Mouse (Mus musculus): Measurements from ENCODE around the gene Armh3. TPM values are rescaled to one million over a fixed set of nuclear protein-coding genes. Genes with fewer than 3 reads are reported as not detected.

The Armh3 gene
- polyA plus RNA-seq, 1 experiment from 2014 or later = 18.8 TPM

DNA sequence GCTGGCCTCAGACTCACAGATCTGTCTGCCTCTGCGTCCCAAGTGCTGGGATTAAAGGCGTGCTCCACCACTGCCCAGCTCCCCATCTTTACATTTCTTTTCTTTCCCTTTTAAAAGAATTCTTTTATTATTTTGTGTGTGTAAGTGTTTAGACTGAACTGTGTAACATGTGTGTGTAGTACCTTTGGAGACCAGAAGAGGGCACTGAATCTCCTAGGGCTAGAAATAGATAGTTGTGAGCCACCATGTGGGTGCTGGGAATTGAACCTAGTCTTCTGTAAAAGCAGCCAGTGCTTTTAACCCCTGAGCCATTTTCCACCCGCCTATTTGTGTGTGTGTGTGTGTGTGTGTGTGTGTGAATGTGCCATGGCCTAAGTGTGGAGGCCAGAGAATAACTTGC, 170.6 kb downstream of the Armh3 start:
- 95% methylated on average over 3 of the region's 3 CpGs for WGBS
- Histone ChIP-seq H3K4me2 (no peak overlapping the region), H3K9me3 (replicated peaks) (no peaks in the 10 kb centered on the region), H3K27ac (no peak overlapping the region), H3K9ac (no peak overlapping the region), H3K36me3 (0 out of 2 replicates have a peak, but pooled peaks cover 4% of the 10 kb centered on the region), H3K4me3 (replicated peaks) (no peak overlapping the region), H3K27me3 (no peaks in the 10 kb centered on the region), H3K4me1 (0 out of 2 replicates have a peak, but pooled peaks cover 4% of the 10 kb centered on the region)
- no peak for ATAC-seq (replicated peaks; ENCODE audit: low FRiP score)

DNA sequence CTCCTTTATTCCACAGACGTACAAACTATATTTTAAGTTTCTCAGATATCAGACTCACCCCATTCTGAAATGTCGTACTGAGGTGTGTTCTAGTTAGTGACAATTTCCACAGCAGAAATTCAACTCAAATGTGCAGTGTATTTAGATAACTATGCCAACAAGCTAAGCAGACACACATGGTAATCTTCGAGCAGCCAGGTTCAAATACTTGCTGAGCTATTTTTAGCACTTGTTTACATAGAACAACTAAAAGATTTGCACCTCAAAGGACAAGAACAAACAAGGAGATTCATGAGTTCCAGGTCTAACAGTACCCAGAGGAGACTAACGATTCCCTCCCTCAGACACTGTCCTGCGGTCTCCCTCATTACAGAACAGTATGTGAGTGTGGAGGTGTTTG, 171.2 kb downstream of the Armh3 start:
- H3K4me1 ChIP-seq = 0 out of 2 replicates have a peak, but pooled peaks cover 4% of the 10 kb centered on the region
- WGBS = 81% methylated on average over 5 of the region's 5 CpGs
- H3K27me3 ChIP-seq = no peaks in the 10 kb centered on the region
- H3K27ac ChIP-seq = no peak overlapping the region
- H3K9me3 ChIP-seq (replicated peaks) = no peaks in the 10 kb centered on the region
- H3K9ac ChIP-seq = no peak overlapping the region
- 0 out of 2 replicates have a peak, but pooled peaks cover 4% of the 10 kb centered on the region for H3K36me3 ChIP-seq
- H3K4me2 ChIP-seq = no peak overlapping the region
- ATAC-seq (replicated peaks; ENCODE audit: low FRiP score) = no peak
- no peak overlapping the region for H3K4me3 ChIP-seq (replicated peaks)

DNA sequence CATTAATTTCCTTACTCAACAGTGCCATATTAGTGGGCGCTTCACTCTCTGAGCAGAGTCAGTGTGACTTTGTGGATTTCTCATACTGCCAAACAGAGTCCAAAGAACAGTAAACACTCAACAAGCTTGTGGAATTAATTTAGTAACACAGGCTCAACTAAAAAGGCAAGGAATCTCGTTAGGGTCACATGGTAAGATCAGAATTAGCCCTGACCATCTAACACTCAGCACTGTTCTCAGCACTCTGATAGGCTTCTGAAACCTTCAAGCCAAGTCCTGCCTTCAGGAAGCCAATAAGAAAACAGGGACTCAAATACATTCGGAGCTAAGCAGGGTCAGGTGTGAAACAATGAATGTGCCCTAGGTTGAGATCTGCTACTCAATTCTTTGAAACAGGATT, 172.1 kb downstream of the Armh3 start:
- 83% methylated on average over 3 of the region's 3 CpGs for WGBS
- no peak overlapping the region for H3K9ac ChIP-seq

DNA sequence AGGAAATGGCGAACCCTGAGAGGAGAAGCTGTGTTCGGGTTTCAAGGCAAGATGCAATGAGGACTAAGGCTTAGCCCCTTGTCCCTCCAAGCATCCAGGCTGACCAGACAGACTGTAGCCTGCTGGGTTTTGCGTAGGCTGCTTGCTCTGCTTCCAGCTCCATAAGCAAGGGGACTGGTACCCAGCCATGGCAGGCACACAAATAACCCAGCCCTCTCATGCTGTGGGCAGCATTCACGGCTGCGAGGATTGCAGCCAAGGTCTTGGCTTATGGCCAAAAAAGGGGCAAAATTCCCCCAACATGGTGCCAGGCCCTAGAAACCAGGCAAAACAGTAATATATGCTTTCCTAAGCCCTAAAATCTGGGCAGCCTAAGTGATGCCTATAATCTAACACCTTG, 176.5 kb downstream of the Armh3 start:
- Histone ChIP-seq H3K4me3 (replicated peaks) (no peak overlapping the region), H3K9me3 (replicated peaks) (no peaks in the 10 kb centered on the region), H3K9ac (no peak overlapping the region), H3K27ac (no peak overlapping the region), H3K4me1 (peaks cover 33% of the 10 kb centered on the region), H3K27me3 (no peaks in the 10 kb centered on the region), H3K4me2 (no peak overlapping the region), H3K36me3 (no peaks in the 10 kb centered on the region)
- ATAC-seq (replicated peaks; ENCODE audit: low FRiP score) = no peak
- WGBS = 75% methylated on average over 5 of the region's 5 CpGs

More for the DNA sequence above, 172.1 kb downstream of the Armh3 start:
- Histone ChIP-seq H3K4me2 (no peak overlapping the region), H3K4me1 (peaks cover 4% of the 10 kb centered on the region; the same call in 1 of the 2 replicates), H3K4me3 (replicated peaks) (no peak overlapping the region), H3K9me3 (replicated peaks) (no peaks in the 10 kb centered on the region), H3K27ac (no peak overlapping the region), H3K27me3 (no peaks in the 10 kb centered on the region), H3K36me3 (0 out of 2 replicates have a peak, but pooled peaks cover 4% of the 10 kb centered on the region)
- ATAC-seq (replicated peaks; ENCODE audit: low FRiP score) = no peak

DNA sequence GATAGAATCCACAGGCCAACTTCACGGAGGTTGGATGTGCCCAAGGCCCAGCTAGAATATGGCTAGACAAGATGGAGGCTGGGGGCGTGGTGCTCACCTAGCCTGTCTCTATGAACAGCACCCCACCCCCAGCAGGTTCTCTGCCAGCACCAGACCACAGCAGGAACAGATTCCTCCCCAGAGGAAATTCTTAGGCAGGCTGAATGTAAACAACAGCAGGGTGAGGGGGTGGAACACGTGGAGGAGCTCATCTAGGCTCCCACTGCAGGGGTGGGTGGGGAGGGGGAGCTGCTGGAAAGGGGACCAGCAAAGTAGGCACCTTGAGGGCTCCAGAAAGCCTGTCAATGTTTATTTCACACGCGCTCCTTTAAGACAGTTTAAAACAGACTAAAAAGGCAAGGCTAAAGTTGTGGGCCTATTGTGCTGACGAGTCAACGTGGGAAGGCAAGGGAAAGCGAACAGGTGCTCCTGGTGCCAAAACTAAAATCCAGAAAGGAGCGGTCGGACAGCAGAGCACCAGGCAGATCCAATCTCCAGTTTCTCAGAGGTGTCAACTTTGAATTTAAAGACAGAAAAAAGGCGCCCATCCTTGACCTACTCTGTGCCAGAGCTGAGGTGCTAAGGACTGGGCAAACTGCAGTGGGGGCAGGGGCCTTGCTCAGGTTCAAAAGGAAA, 180.3 kb downstream of the Armh3 start:
- peak overlapping the region; percentile 73; the same call in 1 of the 2 replicates for H3K27ac ChIP-seq
- no peaks in the 10 kb centered on the region for H3K36me3 ChIP-seq
- H3K9me3 ChIP-seq (replicated peaks) = no peaks in the 10 kb centered on the region
- H3K9ac ChIP-seq = no peak overlapping the region
- ATAC-seq (replicated peaks; ENCODE audit: low FRiP score) = no peak
- H3K4me1 ChIP-seq = peaks cover 61% of the 10 kb centered on the region
- 69% methylated on average over 11 of the region's 11 CpGs for WGBS
- peaks cover 8% of the 10 kb centered on the region; the same call in 1 of the 2 replicates for H3K27me3 ChIP-seq
- H3K4me2 ChIP-seq = no peak overlapping the region
- H3K4me3 ChIP-seq (replicated peaks) = no peak overlapping the region

DNA sequence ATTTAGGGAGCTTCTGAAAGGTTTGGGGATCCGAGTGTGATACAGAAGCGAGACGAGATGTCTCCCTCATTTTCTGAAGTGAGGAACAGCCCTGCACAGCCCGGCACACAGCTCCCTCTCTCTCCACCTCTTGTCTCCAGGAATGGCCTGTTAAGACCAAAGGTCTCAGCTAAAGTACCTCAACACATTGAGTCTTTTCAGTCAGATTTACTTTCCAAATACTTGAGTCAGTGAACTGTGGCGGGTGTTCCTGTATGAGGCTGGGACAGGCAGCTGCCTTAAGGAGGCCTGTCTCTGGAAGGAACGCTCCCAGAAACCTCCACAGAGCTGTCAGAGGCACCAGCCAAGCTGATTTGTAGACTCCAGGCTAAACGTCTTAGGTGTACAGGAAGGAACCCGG, 181.6 kb downstream of the Armh3 start:
- H3K4me3 ChIP-seq (replicated peaks) = peak overlapping the region; percentile 45
- H3K4me2 ChIP-seq = peak overlapping the region; percentile 89
- H3K9ac ChIP-seq = no peak overlapping the region
- H3K36me3 ChIP-seq = no peaks in the 10 kb centered on the region
- peak; percentile 38; the same call in 1 of the 2 replicates for ATAC-seq (replicated peaks; ENCODE audit: low FRiP score)
- peaks cover 71% of the 10 kb centered on the region for H3K4me1 ChIP-seq
- peak overlapping the region; percentile 73 for H3K27ac ChIP-seq
- no peaks in the 10 kb centered on the region for H3K9me3 ChIP-seq (replicated peaks)
- 7% methylated on average over 8 of the region's 8 CpGs for WGBS
- H3K27me3 ChIP-seq = peaks cover 8% of the 10 kb centered on the region; the same call in 1 of the 2 replicates

DNA sequence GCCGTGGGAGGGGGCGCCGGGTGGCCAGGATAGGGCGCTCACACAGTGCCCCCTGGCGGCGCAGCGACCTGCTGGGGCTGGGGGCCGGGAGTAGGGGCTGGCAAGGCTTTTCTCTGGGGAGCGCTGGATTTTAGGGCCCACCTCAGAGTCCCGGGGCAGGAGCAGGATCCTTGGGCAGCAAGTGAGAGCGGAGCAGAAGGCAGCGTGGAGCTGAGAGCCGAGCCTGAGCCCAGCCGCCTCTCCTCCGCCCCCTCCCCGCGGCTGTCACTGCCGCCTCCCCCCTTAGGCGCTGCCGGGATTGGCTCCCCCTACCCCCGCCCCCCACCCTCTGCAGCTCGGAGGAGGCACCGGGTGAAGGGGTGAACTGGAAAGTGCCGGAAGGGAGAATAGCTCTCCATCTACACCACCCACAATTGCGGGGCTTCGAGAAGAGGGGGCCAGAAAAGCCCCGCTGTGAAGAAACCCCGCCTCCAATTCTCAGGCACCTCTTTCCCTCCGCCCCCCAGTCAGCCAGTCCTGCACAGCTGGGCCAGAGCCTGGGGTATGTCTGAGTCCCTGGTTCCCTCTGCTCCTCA, 182.4 kb downstream of the Armh3 start, which contains the start of gene Kcnip2:
Gene Kcnip2, minus strand, starts transcription at position 231 of the 575 bp plus-strand sequence.
- Histone ChIP-seq H3K4me1 (peaks cover 73% of the 10 kb centered on the region), H3K36me3 (no peaks in the 10 kb centered on the region), H3K27ac (peak within 1 kb of the TSS; percentile 73), H3K9ac (peak within 1 kb of the TSS; percentile 45), H3K27me3 (peaks cover 8% of the 10 kb centered on the region; the same call in 1 of the 2 replicates), H3K4me2 (peak within 1 kb of the TSS; percentile 89), H3K9me3 (replicated peaks) (no peaks in the 10 kb centered on the region), H3K4me3 (replicated peaks) (peak within 1 kb of the TSS; percentile 45)
- ATAC-seq (replicated peaks; ENCODE audit: low FRiP score) = peak; percentile 50
- 2% methylated on average over 27 of the region's 29 CpGs for WGBS

DNA sequence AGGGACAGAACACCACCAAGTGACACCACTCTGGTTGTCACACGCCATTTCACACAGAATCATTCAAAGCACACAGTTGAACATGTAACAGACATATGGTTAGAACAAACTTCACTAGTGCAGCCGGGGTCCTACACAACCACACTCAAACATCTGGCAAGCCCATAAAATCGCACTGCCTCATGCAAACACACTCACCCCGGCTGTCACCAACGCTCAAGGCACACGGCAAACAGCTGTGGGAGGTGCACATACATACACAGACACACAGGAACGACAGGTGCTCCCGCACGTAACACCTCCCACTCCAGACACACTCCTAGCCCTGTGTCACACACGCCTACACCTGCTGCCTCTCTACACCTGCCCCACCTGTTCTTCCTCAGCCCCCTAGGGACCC, 183.1 kb downstream of the Armh3 start:
- peaks cover 73% of the 10 kb centered on the region for H3K4me1 ChIP-seq
- peak overlapping the region; percentile 89 for H3K4me2 ChIP-seq
- ATAC-seq (replicated peaks; ENCODE audit: low FRiP score) = no peak
- H3K36me3 ChIP-seq = no peaks in the 10 kb centered on the region
- WGBS = 40% methylated on average over 10 of the region's 10 CpGs
- H3K4me3 ChIP-seq (replicated peaks) = peak overlapping the region; percentile 45
- peaks cover 8% of the 10 kb centered on the region; the same call in 1 of the 2 replicates for H3K27me3 ChIP-seq
- no peaks in the 10 kb centered on the region for H3K9me3 ChIP-seq (replicated peaks)
- peak overlapping the region; percentile 45 for H3K9ac ChIP-seq
- H3K27ac ChIP-seq = no peak overlapping the region

DNA sequence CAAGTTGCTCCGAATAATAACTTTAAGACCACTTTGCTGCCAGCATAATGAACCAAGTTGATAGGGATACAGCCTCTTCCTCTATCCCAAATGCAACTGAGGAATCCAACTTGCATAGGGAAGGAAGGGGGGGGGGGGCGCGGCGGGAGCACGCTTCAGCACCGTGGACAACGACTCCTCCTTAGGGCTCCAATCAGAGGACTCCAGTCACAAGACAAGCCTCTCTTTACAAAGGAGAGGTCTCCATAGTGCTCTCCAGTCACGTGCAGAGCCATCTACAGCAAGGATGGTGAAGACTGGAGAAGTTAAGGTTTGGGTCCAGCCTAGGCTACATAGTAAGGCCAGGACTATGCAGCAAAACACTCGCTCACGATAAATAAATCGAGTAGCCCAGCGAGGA, 184.5 kb downstream of the Armh3 start:
- Histone ChIP-seq H3K9me3 (replicated peaks) (no peaks in the 10 kb centered on the region), H3K36me3 (no peaks in the 10 kb centered on the region), H3K9ac (no peak overlapping the region), H3K4me2 (no peak overlapping the region), H3K4me1 (peaks cover 65% of the 10 kb centered on the region), H3K4me3 (replicated peaks) (no peak overlapping the region), H3K27ac (no peak overlapping the region), H3K27me3 (peaks cover 8% of the 10 kb centered on the region; the same call in 1 of the 2 replicates)
- 14% methylated on average over 11 of the region's 12 CpGs for WGBS
- peak; percentile 45; the same call in 1 of the 2 replicates for ATAC-seq (replicated peaks; ENCODE audit: low FRiP score)

DNA sequence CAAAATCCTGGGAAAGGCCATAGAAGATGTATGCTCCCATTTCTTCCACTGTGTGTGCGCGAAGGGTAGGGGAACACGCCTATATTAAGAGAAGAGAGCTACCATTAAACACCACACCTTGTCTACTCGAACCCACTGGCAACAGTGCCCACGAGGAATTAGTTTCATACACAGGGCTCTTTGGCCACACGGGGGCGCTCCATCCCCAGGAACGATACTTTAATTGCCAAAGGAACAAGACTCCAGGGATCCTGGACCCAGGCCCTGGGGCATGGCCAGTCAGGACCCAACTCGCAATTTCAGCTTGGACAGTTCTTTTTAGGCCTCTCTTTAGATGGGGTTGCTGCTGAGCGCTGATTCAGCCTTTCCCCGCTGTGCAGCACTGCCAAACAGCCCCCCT, 185.0 kb downstream of the Armh3 start:
- Histone ChIP-seq H3K4me2 (peak overlapping the region; percentile 67), H3K27ac (no peak overlapping the region), H3K9ac (no peak overlapping the region), H3K4me1 (peaks cover 59% of the 10 kb centered on the region), H3K36me3 (no peaks in the 10 kb centered on the region), H3K9me3 (replicated peaks) (no peaks in the 10 kb centered on the region), H3K27me3 (peaks cover 8% of the 10 kb centered on the region; the same call in 1 of the 2 replicates), H3K4me3 (replicated peaks) (no peak overlapping the region)
- WGBS = 6% methylated on average over 11 of the region's 11 CpGs
- no peak for ATAC-seq (replicated peaks; ENCODE audit: low FRiP score)

DNA sequence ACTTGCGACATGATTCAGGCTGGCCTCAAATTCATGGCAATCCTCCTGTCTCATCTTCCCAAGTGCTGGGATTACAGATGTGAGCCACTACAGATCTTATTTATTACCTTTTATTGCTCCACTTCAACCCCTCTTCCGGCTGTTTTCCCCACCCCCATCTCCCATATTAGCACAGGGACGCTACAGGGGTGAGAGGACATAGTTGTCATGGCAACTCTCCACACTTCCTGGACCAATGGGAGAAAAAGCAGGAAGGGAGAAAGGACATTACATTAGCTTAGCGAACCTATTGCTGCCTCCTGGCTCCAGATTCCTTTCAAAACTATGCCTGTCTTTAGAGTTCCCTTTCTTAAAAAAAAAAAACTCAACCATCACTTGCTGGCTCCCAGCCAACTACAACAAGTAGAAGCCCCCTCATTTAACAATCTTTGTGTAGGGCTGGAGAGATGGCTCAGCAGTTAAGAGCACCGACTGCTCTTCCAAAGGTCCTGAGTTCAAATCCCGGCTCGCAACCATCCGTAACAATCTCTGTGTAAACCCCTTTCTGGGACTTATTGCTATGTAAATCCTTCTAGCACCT, 185.5 kb downstream of the Armh3 start:
- ATAC-seq (replicated peaks; ENCODE audit: low FRiP score) = no peak
- H3K27ac ChIP-seq = no peak overlapping the region
- H3K27me3 ChIP-seq = peaks cover 8% of the 10 kb centered on the region; the same call in 1 of the 2 replicates
- H3K9me3 ChIP-seq (replicated peaks) = no peaks in the 10 kb centered on the region
- H3K9ac ChIP-seq = no peak overlapping the region
- peak overlapping the region; percentile 67 for H3K4me2 ChIP-seq
- H3K36me3 ChIP-seq = no peaks in the 10 kb centered on the region
- 12% methylated on average over 8 of the region's 8 CpGs for WGBS
- H3K4me1 ChIP-seq = peaks cover 54% of the 10 kb centered on the region
- peak overlapping the region; percentile 34 for H3K4me3 ChIP-seq (replicated peaks)

DNA sequence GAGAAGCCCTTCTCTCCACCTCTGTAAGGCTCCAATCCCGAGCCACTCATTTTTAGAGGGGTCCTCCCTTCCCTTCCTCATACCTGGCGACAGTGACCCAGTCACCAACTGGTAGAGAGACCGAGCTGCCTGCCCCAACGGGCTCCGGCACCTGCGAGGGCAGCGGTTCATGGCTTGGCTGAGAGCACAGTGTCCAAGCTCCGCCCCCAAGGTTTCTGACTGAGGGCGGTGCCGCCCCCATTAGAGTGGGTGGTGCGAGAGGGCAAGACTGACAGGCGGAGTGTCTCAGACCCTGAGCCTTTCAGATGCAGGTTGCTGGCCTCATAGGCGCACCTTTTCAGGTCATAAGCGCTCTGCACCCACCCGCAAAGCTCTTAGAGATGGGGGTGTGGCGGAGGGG, 186.2 kb downstream of the Armh3 start:
- 2% methylated on average over 16 of the region's 16 CpGs for WGBS
- Histone ChIP-seq H3K4me1 (peaks cover 48% of the 10 kb centered on the region), H3K9ac (no peak overlapping the region), H3K27me3 (peaks cover 8% of the 10 kb centered on the region; the same call in 1 of the 2 replicates), H3K36me3 (no peaks in the 10 kb centered on the region), H3K4me3 (replicated peaks) (peak overlapping the region; percentile 34), H3K27ac (no peak overlapping the region), H3K9me3 (replicated peaks) (no peaks in the 10 kb centered on the region), H3K4me2 (peak overlapping the region; percentile 67)
- ATAC-seq (replicated peaks; ENCODE audit: low FRiP score) = peak; percentile 17; the same call in 1 of the 2 replicates

All from kidney, embryonic 15.5 days (tissue).